ENCODE assay signal across 12 mouse cellular contexts in the genomic region with DNA sequence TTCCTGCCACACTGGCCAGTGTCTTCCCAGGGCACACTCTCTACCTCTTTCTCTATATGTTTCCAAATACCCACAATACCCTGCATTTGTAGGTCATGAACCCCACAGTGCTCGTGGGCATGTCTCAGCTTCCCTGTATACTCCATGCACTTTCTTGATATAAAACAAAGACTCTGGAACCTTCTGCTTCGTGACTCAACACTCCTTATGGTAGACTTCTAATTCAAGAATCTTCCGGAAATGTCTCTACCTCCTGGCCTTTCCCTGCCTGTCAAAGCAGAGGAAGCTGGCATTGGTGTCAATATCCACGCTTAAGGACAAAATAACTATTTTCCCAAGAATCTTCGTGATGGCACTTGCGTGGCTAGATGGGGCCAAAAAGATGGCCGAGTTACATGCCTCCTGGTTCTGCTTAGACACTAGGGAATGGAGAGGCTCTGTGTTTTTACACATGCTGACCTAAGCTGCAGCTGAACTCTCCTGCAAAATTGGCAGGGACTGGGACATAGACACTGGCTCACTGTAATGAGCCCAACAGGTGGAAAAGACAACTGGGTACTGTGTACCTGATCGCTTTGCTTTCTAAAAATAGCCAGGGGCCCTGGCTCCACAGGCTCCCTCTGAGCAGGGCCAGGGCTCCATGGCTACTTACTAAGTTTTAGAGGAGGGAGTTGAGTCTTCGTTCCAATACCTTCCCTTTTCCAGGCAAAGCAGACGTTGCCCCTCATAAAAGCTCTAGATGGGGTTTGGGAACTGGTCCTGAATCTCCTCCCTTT.
"Had no signal": no experiment of that assay in that cellular context is flagged by ENCODE, and none has a peak within 500 bp of the region (broad histone marks: within the 10 kb centered on the region; RNA-seq: fewer than 3 reads in every experiment).

No protein-coding gene starts in this region.

- H3K4me3 ChIP-seq: liver, embryonic 13.5 days; lung, embryonic 15.5 days; megakaryocyte, embryonic 14.5 days had no signal

- H3K27ac ChIP-seq: liver, embryonic 13.5 days; lung, embryonic 15.5 days; macrophage had no signal

- DNase-seq: kidney, postnatal 10 days; kidney, postnatal 4 days; liver; liver, embryonic 13.5 days; liver, postnatal 0 days; lung, postnatal 14 days; right cerebral cortex, postnatal 14 days; thymus, postnatal 4 days had no signal

- H3K36me3 ChIP-seq: liver, embryonic 13.5 days; lung, embryonic 15.5 days had no signal

- H3K9ac ChIP-seq: liver, embryonic 13.5 days; liver, postnatal 0 days; lung, embryonic 15.5 days had no signal

- H3K9me3 ChIP-seq: liver, embryonic 13.5 days; lung, embryonic 15.5 days; megakaryocyte, embryonic 14.5 days had no signal

- ATAC-seq: liver, postnatal 0 days had no signal

- H3K4me2 ChIP-seq: liver, embryonic 13.5 days; lung, embryonic 15.5 days; midbrain, embryonic 11.5 days had no signal

- H3K4me1 ChIP-seq: liver, embryonic 13.5 days; megakaryocyte, embryonic 14.5 days had no signal

- H3K27me3 ChIP-seq: liver, embryonic 13.5 days; lung, embryonic 15.5 days had no signal
